Mouse (Mus musculus): ENCODE results near the gene Ciita.

Gene Ciita

DNA sequence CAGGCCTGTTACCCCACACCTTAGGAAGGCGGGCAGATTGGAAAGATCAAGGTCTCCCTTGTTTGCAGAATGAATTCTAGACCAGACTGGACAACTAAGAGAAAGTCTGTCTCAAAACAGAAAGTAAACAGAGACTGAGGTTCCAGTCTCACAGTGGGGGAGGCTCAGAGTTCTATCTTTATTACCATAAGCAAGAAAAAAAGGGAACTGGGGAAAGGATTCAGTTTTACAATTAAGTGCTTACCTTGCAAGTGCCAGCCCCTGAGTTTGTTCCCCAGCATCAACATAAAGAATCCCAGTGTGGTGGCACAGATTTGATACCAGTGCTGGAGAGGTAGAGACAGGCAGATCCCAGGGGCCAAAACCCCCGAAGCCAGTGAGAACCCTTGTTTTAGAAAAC is 3.9 kb upstream of the Ciita start:
- DNase-seq: no peak

DNA sequence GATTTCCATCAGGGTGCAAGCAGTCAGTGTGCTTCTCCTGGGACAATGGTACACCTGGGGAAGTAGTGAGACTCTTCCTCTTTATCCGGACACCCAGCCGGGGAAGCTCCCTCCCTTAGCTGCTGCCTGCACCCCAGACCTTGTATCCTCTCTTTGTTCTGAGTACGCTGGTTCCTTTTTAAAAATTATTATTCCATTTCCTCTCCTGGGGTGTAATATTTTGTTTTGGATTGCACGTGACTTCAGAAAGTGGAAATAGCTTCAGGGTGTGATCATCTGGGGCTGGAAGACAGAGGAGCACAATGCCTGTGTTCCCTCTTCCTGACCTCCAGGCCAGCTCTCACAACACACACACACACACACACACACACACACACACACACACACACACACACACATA is 2.5 kb downstream of the Ciita start:
- DNase-seq: no peak

DNA sequence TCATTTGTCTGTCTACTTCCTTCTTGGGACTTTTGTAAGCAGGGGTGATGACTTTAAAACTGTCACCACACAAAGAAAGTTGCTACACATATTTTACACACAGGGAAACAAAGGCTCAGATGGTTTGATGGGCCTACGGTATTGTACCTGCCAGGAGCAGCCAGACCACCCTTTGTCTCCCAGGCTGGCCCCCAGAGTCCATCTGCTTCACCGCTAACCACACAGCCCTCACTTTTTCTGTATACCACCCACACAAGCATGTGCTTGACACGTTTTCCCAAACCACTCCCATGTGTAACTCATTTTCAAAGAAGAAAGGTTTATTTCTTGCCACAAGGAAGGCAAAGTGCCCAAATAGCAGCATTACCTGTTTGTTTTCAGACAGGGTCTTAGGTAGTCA is 7.1 kb downstream of the Ciita start:
- DNase-seq: no peak

DNA sequence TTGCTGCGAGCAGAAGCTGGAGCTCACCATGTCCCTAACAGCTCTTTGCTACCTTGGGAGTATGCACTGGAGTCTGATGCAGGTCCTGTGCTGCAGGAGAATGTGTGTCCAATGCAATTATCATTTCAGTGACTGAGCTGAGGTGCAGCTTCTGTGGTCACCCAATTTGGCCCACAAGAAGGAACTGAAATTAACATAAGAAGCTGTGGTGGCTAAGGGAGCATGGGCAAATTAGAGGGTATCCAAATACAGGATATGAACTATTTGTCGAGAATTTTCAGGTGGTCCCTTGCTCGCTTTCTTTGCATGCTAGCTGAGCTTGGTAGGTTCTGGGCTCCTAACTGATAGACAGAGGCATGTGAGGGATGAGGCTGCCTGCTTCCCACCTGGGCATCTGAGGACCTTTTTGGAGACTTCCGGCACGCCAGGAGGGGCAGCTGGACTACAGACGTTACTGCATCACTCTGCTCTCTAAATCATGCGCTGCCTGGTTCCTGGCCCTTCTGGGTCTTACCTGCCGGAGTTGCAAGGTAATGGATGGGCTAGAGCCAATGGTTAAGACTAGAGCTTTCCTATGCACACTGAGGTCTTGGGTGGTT is 8.1 kb downstream of the Ciita start:
- DNase-seq: no peak

DNA sequence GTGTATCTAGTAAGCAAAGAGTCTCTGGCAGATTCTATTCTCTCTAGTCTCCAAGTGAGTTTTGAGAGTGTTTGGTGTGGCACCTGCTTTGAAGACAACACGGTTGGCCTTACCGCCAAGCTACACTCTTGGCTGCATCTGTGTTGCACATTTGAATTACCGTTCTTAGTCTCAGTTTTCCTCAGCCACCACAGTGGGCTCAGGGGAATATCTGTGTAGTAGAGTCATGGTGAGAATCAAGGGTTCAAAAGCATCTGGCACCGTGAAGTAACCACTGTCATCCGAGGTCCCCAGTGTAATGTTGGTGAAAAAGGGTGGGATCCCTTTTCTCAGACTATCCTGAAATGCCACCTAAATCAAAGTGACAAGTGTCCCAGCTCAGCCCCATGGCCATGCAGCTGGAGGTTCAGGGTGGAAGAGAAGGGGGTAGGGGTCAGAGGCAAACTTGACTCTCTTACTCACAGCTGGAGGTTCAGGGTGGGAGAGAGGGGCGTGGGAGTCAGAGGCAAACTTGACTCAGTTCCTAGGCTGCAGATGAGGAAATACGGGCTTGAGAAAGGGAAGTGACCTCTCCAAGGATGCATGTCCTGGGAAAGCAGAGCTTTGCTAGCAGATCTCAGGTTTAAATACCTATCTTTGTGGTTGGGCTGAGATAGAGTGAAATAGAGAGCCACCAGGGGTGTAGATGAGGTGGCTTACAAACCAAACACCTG is 9.1 kb downstream of the Ciita start:
- no peak for DNase-seq

DNA sequence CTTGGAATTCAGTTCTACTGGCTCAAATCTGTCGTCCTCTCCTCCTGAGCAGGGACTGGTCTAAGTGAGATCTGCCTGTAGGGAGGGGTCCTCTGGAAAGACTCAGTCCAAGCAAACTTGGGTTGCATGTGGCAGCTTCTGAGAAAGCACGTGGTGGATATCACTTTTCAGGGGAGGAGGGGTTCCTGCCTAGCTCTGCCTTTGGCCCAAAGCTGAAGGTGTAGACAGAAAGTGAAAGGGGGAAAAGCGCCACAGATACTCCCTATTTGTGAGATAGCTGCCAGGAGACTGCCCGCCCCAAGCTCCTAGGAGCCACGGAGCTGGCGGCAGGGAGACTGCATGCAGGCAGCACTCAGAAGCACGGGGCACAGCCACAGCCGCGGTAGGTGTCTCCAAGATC is 9.6 kb downstream of the Ciita start:
- DNase-seq: no peak

DNA sequence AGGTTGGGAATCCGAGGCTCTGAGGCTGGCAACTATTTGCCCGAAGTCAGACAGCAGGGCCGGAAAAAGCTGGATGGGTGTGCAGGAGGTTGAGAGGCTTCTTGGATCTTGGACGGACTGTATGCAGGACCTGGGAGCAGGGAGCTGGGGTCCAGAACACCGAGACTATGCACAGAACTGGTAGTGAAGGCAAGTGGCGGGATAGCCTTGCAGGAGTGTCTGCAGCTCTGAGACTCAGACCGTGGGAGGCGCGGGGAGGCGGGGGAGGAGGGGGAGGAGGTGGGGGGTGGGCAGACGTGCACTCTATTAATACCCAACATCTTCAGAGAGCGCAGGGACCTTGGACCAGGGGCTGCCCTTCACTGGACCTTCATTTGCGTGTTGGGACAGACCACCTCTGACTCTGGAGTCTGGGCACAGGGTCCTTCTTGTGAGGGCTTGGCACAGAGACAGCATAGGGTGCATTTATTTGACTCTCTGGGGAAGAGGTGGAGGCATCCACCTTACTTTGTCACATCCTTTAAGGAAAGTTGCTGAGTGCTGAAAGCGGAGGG is 10.1 kb downstream of the Ciita start:
- DNase-seq: no peak

DNA sequence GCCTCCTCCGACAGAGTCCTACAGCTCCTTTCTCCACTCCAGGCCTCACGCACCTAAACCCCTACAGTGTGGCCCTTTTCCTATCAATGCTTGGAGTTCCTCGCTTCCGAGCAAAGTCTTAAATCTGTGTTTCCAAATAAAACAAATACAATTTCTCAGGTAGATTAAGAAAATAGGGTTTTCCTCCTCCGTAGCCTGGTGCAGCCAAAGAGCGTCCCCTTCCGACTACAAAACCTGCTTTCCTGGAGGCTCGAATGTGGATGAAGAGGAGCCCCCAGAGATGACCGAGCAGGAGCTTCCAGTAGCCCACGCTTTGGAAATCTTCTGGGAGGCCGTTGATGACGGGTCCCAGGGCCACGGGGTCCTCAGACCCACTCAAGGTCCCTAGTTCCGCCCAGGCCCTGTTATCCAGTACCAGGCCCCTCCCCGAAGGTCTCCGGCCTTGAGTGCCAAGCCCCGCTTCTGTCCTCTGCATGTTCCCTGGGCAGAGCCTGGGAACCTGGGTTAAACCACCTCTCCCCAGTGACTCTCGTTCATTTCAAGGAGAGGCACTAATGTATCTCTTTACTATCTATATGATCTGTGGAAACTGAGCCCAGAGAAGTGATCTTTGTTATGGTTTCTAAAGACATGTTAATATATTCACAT is 10.8 kb downstream of the Ciita start:
- no peak for DNase-seq

DNA sequence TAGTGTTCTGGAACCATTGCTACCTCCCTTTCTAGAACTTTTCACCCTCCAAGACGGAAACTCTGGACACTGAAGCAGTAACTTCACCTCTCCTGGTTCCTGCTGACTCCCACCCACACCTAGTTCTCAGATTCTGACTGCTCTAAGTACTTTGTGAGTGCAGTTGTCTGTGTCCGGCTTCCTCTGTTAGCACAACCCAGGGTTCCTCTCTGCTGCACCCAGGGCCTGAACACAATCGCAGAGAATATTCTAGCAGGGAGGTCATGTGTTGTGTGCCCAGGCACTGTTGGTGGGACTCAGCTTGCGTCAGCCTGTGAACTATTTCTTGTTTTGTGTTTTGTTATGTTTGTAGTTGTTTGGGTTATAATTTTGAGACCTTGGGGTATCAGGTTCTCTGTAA is 11.9 kb downstream of the Ciita start:
- no peak for DNase-seq

DNA sequence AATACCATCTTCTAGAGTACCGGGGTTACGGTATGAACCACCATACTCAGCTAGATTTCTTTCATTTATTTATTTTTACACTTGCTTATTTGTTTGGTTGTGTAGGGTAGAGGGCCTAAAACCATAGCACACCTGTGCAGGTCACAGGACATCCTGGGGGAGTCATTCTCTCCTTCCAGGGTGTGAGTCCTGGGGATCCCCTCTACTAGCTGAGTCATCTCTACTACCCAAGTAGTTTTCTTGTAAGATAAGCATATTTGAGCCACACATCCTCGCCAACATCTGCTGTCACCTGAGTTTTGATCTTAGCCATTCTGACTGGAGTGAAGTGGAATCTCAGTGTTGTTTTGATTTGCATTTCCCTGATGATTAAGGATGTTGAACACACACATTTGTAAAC is 12.7 kb downstream of the Ciita start:
- DNase-seq: no peak

DNA sequence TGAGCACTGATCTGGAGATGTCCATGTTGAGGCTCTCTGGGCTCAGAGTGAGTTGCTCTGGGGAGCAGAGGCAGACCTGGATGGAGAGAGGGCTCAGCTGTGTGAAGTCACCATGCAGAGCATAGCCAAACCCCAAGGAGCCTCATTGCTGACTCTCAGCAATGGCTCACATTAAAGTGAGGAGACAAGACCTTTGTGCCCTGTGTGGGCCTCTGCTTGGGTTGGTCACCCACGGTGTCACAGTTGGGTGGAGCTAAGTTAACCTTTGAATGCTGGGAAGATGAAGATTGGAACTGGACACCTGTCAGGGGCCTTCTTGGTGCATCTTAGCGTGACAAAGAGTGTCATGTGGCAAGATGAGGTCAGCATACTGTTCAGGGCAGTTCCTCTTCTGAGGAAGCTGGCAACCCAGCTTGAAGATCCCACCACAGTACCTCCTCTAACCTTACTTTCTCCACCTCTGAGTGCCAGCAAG is 16.0 kb downstream of the Ciita start:
- no peak for DNase-seq

DNA sequence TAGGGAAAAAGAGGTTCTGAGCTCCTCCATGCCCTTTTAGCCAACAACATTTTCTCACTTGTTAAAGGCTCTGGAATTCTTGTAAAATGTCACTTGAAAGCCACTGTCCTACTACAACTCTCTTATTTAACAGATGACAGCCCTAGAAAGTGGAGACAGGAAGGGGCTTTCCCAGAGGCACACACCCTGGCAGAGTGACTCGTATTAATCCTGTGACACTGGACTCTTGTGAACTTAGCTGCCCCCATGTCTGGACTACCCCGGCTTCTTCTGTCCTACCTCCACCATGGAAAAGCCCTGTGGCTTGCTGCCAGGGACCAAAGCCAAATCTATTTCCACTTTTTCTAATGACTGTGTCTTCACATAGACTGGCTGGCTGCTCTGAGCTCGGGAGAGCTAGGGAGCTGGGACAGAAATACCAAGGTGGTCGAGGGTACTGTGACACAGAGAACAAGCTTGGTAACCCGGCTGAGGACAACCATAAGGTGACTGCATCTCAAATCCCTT is 18.3 kb downstream of the Ciita start:
- no peak for DNase-seq

DNA sequence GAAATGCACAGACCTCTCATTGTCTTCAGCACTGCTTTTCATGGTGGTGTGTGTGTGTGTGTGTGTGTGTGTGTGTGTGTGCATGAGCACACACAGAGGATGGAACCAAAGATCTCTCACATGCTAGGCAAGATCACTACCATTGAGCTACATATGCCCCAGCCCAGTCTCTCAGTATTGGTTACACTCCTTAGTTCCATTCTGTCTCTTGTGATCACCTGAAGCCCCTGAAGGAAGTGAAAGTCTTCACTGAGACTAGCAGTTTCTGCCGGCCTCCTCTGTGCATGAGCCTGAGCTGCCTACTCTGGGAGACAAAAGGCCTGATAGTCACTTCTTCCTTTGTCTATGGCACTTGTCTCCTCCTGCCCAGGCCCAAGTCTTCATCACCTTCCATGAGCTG is 19.3 kb downstream of the Ciita start:
- DNase-seq: no peak

DNA sequence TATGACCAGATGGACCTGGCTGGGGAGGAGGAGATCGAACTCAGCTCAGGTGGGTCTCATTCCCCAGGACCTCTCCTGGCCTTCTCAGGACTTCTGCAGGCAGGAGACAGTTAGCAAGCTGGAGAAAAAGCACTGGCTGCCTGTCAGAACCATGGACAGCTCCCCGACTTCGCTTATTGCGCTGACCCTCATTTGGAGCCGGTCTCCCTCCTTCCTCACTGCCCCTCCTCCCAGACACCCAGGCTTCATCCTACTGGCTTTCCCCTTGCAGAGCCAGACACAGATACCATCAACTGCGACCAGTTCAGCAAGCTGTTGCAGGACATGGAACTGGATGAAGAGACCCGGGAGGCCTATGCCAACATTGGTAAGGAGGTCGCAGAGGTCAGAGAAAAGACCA is 22.0 kb downstream of the Ciita start:
- DNase-seq: no peak

DNA sequence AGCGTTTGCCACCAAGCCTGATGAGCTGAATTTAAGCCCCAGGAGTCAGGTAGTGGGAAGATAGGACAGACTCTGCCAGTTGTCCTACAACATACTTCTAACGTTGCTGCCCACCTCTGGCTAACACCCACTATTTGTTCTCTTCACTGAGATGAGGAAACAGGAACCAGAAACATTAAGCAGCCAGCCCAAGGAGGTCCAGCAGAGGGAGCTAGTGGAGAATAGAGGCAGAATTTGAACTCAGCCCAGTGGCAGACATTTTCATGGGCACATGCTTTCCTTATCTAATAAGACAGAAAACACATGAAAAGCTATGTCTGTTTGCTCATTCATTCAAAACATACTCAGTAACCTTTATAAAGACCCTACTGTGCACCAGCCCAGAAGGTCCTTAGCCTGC is 23.2 kb downstream of the Ciita start:
- DNase-seq: no peak

DNA sequence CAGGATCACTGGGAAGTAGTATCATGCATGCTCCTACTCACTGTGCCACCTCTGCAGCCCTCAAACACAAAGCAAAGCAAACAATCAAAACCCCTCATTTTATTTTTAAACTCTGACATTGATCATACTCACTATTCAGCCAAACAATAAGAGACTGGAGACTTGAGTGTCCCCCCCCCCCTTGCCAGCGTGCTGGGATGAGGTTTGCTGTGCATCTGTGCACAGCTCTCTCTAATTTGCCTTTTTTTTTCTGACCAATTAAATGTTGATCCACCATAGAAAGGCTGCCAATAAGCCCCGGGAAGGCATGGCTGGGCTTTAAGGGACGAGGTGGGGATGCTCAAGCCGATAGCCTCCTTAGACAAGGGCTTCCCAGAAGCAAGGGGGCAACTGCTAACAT is 27.6 kb downstream of the Ciita start:
- no peak for DNase-seq

DNA sequence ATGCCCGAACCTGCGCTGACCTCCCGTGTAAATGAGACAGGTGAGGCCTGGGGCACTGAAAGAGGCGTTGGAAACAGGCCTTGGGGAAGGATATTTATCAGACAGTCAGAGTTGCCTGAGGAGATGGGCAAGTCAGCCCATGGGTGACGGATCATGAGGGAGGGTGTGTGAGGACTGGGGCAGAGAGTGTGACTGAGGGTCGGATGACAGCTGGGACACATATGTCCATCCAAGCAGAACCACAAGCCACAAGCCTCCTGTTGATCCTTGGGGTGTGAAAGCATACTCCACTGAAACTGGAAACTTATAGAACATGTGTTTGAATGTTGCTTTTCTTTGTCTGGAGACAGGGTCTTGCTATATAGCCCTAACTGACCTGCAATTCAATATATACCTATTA is 28.8 kb downstream of the Ciita start:
- no peak for DNase-seq

DNA sequence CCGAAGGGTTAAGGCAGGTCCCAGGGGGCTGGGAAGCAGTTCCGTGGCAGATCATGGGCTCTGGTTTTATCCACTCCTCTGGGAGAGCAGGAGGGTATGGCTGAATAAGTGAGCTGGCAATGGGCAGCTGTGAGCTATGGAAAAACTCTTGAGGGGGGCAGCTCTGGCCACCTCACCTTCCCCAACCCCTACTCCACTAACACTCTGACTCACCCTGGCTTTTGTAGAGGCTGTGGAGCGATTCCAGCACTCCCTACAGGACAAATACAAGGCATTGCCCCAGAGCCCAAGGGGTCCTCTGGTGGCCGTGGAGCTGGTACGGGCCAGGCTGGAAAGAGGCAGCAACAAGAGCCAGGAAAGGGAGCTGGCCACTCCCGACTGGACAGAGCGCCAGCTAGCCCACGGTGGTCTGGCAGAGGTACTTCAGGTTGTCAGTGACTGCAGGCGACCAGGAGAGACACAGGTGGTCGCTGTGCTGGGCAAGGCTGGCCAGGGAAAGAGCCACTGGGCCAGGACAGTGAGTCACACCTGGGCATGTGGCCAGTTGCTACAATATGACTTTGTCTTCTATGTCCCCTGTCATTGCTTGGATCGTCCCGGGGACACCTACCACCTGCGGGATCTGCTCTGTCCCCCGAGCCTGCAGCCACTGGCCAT is 30.7 kb downstream of the Ciita start:
- no peak for DNase-seq

DNA sequence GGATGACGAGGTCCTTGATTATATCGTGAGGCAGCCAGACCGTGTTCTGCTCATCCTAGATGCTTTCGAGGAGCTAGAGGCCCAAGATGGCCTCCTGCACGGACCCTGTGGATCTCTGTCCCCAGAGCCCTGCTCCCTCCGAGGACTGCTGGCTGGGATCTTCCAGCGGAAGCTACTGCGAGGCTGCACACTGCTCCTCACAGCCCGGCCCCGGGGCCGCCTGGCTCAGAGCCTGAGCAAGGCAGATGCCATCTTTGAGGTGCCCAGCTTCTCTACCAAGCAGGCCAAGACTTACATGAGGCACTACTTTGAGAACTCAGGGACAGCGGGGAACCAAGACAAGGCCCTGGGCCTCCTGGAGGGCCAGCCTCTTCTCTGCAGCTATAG is 31.3 kb downstream of the Ciita start:
- no peak for DNase-seq

DNA sequence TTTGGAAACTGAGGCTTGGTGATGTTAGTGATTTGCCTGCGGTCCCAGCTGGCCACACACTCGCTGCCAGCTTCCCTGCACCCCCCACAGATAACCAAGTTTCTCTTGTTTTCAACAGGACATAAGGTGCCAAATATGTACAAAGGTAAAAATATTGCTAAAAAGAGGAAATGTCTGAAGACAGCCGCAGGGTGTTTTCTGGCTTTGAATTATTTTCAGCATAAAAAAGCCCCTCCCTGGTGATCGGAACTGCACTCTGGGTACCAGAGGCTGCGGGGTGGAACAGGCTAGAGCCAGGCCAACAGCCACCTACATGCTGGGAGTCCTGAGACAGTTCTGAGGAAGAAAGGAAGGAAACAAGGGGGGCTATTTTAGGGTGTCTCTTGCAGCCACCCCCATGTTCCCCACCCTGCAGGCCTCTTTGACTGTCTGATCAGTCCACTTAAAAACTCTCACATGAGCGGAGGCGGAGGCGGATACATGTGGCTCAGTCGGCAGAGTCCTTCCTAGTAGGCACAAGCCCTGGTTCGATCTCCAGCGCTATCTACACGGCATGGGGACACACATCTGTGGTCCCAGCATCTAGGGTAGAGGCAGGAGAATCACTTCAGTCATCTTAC is 36.2 kb downstream of the Ciita start:
- DNase-seq: no peak

DNA sequence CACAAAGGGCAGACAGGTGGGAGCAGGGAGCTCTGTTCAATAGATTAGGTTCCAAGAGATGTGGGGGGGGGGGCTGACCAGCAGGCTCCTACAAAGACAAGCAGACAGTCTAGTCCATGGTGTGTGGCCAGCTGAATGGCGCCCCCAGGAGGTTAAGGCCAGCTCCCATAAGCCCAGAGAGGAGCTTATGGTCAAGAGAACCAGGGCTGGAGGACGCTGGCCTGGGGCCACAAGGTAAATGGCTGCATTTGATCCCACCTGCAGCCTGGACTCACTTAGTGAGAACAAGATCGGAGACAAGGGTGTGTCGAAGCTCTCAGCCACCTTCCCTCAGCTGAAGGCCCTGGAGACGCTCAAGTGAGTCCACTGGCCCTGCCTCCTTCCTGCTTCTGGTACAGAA is 38.2 kb downstream of the Ciita start:
- DNase-seq: no peak

DNA sequence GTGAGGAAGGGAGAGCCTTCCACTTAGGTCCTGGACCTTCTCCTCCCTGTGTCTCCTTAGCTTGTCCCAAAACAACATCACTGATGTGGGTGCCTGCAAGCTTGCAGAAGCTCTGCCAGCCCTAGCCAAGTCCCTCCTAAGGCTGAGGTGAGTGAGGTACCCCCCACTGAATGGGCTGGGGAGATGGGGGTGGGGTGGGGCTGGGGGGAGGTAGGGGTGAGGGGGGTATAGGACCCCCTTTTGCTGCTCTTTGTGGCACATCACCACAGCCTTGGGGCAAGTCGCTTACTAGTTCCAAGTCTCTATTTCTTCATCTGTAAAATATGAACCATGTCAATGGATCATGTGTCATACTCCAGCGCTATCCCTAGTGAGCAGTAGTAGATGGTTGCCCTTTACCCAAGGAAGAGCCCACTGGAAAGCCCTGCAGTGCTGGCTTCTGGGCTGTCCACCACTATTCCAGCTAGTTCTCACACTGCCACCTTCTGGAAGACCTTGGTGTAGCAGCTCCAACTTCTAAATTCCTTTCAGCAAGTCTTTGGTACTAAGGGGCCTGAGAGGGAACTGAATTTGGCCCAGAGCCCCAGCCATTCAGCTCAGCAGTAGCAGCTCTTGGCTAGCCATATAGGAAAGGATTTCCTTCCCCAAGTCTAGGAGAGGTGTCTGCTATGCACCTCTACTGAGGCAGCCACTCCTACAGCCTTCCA is 41.2 kb downstream of the Ciita start:
- no peak for DNase-seq
